Mouse (Mus musculus) kidney, adult 2 months (tissue): ENCODE measurements around the gene Thbs4.

Experiments
- CTCF ChIP-seq: fragments of 200-500 bp; conservative IDR thresholded peaks from 2 replicates; pipeline ENCODE4 v1.5.1; 2011; ENCODE audit warnings: low read depth, mild to moderate bottlenecking, control low read depth, low read length, moderate library complexity, mixed read lengths; ENCODE audit not compliant: insufficient read depth, insufficient read length
- POLR2A ChIP-seq: fragments of 200-500 bp; IDR thresholded peaks from one replicate; pipeline ENCODE4 v1.6.1; 2011; ENCODE audit warnings: low read depth, low read length, control low read depth

DNA sequence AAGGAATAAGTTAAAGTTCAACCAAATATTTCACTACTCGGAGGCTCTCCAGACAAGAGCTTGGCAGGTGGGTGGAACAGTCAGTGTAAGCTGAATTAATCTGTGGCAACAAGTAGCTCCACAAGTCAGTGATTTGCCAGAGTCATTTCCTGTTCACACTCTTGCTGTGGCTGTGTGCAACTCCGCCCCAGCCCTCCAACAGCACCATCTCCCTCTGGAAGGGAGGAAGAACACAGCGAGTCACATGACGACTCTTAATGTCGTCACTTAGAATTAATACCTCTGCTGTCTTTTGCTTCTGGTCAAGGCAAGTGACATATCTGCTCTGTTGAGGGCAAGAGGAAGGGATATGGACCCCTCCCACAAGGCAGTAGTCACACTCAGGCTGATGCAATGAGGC, 72.2 kb downstream of the Thbs4 start:
- TF ChIP-seq CTCF, result no peak
- TF ChIP-seq POLR2A, result no peak
